Mouse (Mus musculus): ENCODE data around the gene Sem1. TPM values are rescaled to one million over a fixed set of nuclear protein-coding genes. Genes with fewer than 3 reads are reported as not detected.

Gene Sem1
- total RNA-seq (2021): 100 to 1,000 TPM in 1 of 2 experiments, 10 to 100 TPM in 1; 99.7 to 105 TPM

- intact Hi-C loops (cut with DNase I): loop anchor here (5.0 to 10.0 kb wide), 4 partner anchors 274 to 571 kb away; partner anchors contain the start of genes Sdhaf3 and Slc25a13
- peak; percentile 93 to 94 for DNase-seq
These were observed at the start of gene Sem1 for GRCm38 (mm10) chr6:6578304-6579149. TSS of gene Sem1 (minus strand) at chr6:6578663.

GRCm38 (mm10) chr6:6622846-6623749 is 44.6 kb upstream of the Sem1 start:
- intact Hi-C loops (cut with DNase I): no loop called here
- DNase-seq: peak; percentile 28 to 40

GRCm38 (mm10) chr6:6603561-6604544 is 25.4 kb upstream of the Sem1 start:
- intact Hi-C loops (cut with DNase I): no loop called here
- no peak for DNase-seq

- no peak for DNase-seq
- intact Hi-C loops (cut with DNase I): no loop called here
These were observed 7.8 kb upstream of the Sem1 start for GRCm38 (mm10) chr6:6586313-6586712.

GRCm38 (mm10) chr6:6581849-6582248 is 3.4 kb upstream of the Sem1 start:
- intact Hi-C loops (cut with DNase I): no loop called here
- DNase-seq: no peak

- DNase-seq: no peak
- intact Hi-C loops (cut with DNase I): loop anchor here (5.0 to 10.0 kb wide), 4 partner anchors 273 to 571 kb away; partner anchors contain the start of genes Sdhaf3 and Slc25a13
These were observed 650 bp downstream of the Sem1 start for GRCm38 (mm10) chr6:6577741-6578284.

- no peak for DNase-seq
- intact Hi-C loops (cut with DNase I): loop anchor here (5.0 to 10.0 kb wide), 4 partner anchors 272 to 570 kb away; partner anchors contain the start of genes Sdhaf3 and Slc25a13
These were observed 1.2 kb downstream of the Sem1 start for GRCm38 (mm10) chr6:6577291-6577690.

GRCm38 (mm10) chr6:6575796-6576195 is 2.7 kb downstream of the Sem1 start:
- no peak for DNase-seq
- intact Hi-C loops (cut with DNase I): loop anchor here (5.0 to 10.0 kb wide), 4 partner anchors 271 to 568 kb away; partner anchors contain the start of genes Sdhaf3 and Slc25a13

GRCm38 (mm10) chr6:6568436-6568835 is 10.0 kb downstream of the Sem1 start:
- DNase-seq: no peak

GRCm38 (mm10) chr6:6563691-6564090 is 14.8 kb downstream of the Sem1 start:
- DNase-seq: peak; percentile 47 to 48
- intact Hi-C loops (cut with DNase I): no loop called here

More at GRCm38 (mm10) chr6:6568436-6568835, 10.0 kb downstream of the Sem1 start:
- intact Hi-C loops (cut with DNase I): no loop called here

GRCm38 (mm10) chr6:6562716-6563115 is 15.7 kb downstream of the Sem1 start:
- DNase-seq: peak in 1 of 2 experiments; percentile 45

GRCm38 (mm10) chr6:6557647-6558046 is 20.8 kb downstream of the Sem1 start:
- DNase-seq: no peak
- intact Hi-C loops (cut with DNase I): no loop called here

More at GRCm38 (mm10) chr6:6562716-6563115, 15.7 kb downstream of the Sem1 start:
- intact Hi-C loops (cut with DNase I): no loop called here

- no peak for DNase-seq
- intact Hi-C loops (cut with DNase I): no loop called here
These were observed 26.5 kb downstream of the Sem1 start for GRCm38 (mm10) chr6:6552006-6552405.

- peak in 1 of 2 experiments; percentile 13 for DNase-seq
- intact Hi-C loops (cut with DNase I): no loop called here
These were observed 30.5 kb downstream of the Sem1 start for GRCm38 (mm10) chr6:6547997-6548396.

- intact Hi-C loops (cut with DNase I): no loop called here
- no peak for DNase-seq
These were observed 34.2 kb downstream of the Sem1 start for GRCm38 (mm10) chr6:6544255-6544645.

GRCm38 (mm10) chr6:6543606-6544254 is 34.7 kb downstream of the Sem1 start:
- intact Hi-C loops (cut with DNase I): no loop called here
- no peak for DNase-seq

GRCm38 (mm10) chr6:6542133-6542532 is 36.3 kb downstream of the Sem1 start:
- intact Hi-C loops (cut with DNase I): no loop called here
- DNase-seq: no peak

- DNase-seq: no peak
- intact Hi-C loops (cut with DNase I): no loop called here
These were observed 41.5 kb downstream of the Sem1 start for GRCm38 (mm10) chr6:6536781-6537466.

All from heart, postnatal 36 days (tissue).